Mouse (Mus musculus) spleen, adult 2 months (tissue): ENCODE results near the gene Atf7ip.

Experiments used
- CTCF ChIP-seq: fragments of 200-500 bp; IDR thresholded peaks from 2 replicates; pipeline ENCODE4 v1.5.1; 2011; ENCODE audit warnings: mild to moderate bottlenecking, inconsistent platforms; ENCODE audit not compliant: insufficient read depth, insufficient read length, insufficient replicate concordance; ENCODE audit errors: extremely low read depth
- POLR2A ChIP-seq: fragments of 200-500 bp; IDR thresholded peaks from 2 replicates; pipeline ENCODE4 v1.6.1; 2011; ENCODE audit warnings: low read depth, low read length, inconsistent platforms

- TF ChIP-seq CTCF, result no peak
- no peak for TF ChIP-seq POLR2A
Measured at GRCm38 (mm10) chr6:136473472-136474129, 32.4 kb upstream of the Atf7ip start.
